Mouse (Mus musculus): ENCODE results near the gene Rpl18a. TPM values are rescaled to one million over a fixed set of nuclear protein-coding genes. Genes with fewer than 3 reads are reported as not detected.

Rpl18a gene
- polyA plus RNA-seq, 1 experiment, result 3,384 TPM

DNA sequence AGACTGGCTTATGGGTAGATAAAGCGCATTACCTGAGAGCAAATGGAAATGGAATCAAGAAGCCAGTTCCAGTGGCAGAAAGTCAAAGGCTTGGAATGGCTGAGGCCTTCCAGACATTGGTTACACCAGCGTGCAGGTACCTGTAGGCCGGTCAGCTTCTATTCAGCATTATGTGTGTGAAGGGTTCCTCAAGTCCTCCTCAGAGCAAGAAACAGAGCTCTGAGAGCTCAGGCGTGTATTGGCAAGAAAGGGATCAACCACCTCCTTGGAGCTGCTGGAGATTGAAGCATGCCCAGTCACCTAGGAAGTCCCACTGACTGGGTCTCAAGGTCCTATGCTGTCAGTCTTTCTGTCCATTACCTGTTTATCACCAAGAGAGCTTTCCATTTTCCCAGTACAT, 28.5 kb upstream of the Rpl18a start:
- no peak overlapping the region for H3K4me3 ChIP-seq (replicated peaks; ENCODE audit: extremely low read depth, low read depth, low read length)
- no peak for TF ChIP-seq CTCF (IDR thresholded peaks at IDR 0.05; ENCODE audit: insufficient read depth, low read length)
- no peak for TF ChIP-seq POLR2A (IDR thresholded peaks at IDR 0.05; ENCODE audit: borderline replicate concordance, extremely low read depth, low read depth, low read length)
- H3K4me1 ChIP-seq (ENCODE audit: control insufficient read depth, insufficient read depth, low read length), result no peaks in the 10 kb centered on the region
- 93% methylated on average over 4 of the region's 4 CpGs for WGBS
- no peak for DNase-seq

DNA sequence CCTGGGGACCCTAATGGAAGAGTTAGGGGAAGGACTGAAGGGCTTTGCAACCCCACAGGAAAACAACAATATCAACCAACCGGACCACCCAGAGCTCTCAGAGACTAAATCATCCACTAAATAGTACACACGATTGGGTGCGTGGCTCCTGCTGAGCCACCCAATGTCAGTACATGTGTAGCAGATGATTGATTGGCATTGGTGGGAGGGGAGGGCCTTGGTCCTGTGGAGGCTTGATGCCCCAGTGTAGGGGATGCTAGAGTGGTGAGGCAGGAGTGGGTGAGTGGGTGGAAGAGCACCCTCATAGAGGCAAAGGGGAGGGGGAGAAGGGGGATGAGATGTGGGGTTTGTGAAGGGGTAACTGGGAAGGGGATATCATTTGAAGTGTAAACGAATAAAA, 26.9 kb upstream of the Rpl18a start:
- no peak overlapping the region for H3K4me3 ChIP-seq (replicated peaks; ENCODE audit: extremely low read depth, low read depth, low read length)
- TF ChIP-seq CTCF (IDR thresholded peaks at IDR 0.05; ENCODE audit: insufficient read depth, low read length) (no peak), POLR2A (IDR thresholded peaks at IDR 0.05; ENCODE audit: borderline replicate concordance, extremely low read depth, low read depth, low read length) (no peak)
- DNase-seq, result no peak
- no peaks in the 10 kb centered on the region for H3K4me1 ChIP-seq (ENCODE audit: control insufficient read depth, insufficient read depth, low read length)
- WGBS, result 91% methylated on average over 4 of the region's 4 CpGs

DNA sequence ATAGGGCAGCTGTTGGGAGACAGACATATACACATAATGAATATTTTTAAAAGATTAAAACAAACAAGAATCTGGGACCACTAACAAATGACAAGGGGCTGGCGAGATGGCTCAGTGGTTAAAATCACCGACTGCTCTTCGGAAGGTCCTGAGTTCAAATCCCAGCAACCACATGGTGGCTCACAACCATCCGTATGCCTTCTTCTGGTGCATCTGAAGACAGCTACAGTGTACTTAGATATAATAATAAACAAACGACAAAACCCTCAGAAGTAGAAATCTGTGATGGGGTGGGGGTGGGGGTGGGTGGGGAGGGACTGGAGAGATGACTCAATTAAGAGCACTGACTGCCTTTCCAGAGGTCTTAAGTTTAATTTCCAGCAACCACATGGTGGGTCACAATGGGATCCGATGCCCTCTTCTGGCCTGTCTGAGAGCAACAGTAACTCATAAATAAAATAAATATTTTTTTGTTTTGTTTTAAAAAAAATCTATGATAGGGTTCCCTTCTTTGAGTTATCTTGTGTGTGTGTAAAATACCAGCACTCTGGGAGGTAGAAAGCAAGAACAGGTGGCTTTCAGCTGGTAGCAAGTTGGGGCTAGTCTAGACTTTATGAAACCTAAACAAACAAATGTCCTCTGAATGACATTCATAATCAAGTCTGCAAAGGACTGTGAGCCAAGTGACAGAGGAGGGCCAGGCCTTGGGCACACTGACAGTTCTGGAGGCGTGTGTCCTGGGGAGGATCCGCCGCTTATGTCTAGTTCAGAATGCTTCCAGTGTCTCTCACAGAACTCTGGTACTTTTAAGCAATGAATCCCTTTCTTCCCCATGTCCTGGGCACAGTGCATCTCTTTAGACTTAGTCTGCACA, 23.1 kb upstream of the Rpl18a start:
- H3K4me1 ChIP-seq (ENCODE audit: control insufficient read depth, insufficient read depth, low read length), result no peaks in the 10 kb centered on the region
- H3K4me3 ChIP-seq (replicated peaks; ENCODE audit: extremely low read depth, low read depth, low read length), result no peak overlapping the region
- WGBS, result 74% methylated on average over 9 of the region's 9 CpGs
- no peak for TF ChIP-seq CTCF (IDR thresholded peaks at IDR 0.05; ENCODE audit: insufficient read depth, low read length)
- no peak for TF ChIP-seq POLR2A (IDR thresholded peaks at IDR 0.05; ENCODE audit: borderline replicate concordance, extremely low read depth, low read depth, low read length)
- DNase-seq, result no peak

DNA sequence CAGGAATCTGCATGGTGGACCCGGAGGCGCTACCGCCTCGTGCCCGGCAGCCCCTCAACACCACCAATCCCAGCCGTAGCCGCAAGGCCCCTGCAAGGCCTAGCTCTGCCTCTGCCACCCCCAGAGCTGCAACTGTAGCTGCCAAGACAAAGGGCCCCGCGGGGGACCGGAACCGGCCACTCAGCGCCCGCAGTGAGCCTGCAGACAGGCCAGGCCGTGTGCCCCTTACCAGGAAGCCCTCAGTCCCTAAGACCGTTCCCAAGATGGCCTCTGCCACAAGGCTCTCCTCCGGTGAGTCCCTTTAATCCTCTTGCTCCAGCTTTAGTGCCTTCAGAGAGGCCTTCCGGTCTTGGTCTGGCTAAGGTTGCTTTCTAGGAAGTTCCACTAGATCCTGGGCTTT, 17.5 kb upstream of the Rpl18a start:
- Histone ChIP-seq H3K4me3 (replicated peaks; ENCODE audit: extremely low read depth, low read depth, low read length) (no peak overlapping the region), H3K4me1 (ENCODE audit: control insufficient read depth, insufficient read depth, low read length) (no peaks in the 10 kb centered on the region)
- TF ChIP-seq POLR2A (IDR thresholded peaks at IDR 0.05; ENCODE audit: borderline replicate concordance, extremely low read depth, low read depth, low read length) (no peak), CTCF (IDR thresholded peaks at IDR 0.05; ENCODE audit: insufficient read depth, low read length) (no peak)
- no peak for DNase-seq
- 94% methylated on average over 17 of the region's 17 CpGs for WGBS

DNA sequence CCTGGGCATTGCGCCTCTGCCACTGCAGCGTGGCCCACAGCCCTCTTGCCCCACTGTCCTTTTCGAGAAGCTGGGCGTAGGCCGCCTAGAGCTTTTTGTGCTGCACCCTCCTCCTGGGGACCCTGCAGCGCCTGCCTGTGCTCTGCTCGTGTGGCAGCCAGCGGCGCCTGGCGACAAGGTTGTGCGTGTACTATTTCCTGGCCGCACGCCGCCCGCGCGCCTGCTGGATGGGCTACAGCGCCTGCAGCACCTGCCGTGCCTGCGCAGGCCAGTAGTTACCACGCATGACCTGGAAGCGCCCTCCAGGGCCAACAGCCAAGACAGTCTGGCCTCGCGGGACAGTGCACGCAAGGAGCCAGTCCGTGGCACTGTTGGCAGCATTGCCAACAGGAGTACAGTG, 16.3 kb upstream of the Rpl18a start:
- no peak for DNase-seq
- TF ChIP-seq POLR2A (IDR thresholded peaks at IDR 0.05; ENCODE audit: borderline replicate concordance, extremely low read depth, low read depth, low read length) (no peak), CTCF (IDR thresholded peaks at IDR 0.05; ENCODE audit: insufficient read depth, low read length) (no peak)
- Histone ChIP-seq H3K4me1 (ENCODE audit: control insufficient read depth, insufficient read depth, low read length) (no peaks in the 10 kb centered on the region), H3K4me3 (replicated peaks; ENCODE audit: extremely low read depth, low read depth, low read length) (no peak overlapping the region)
- 93% methylated on average over 26 of the region's 26 CpGs for WGBS

DNA sequence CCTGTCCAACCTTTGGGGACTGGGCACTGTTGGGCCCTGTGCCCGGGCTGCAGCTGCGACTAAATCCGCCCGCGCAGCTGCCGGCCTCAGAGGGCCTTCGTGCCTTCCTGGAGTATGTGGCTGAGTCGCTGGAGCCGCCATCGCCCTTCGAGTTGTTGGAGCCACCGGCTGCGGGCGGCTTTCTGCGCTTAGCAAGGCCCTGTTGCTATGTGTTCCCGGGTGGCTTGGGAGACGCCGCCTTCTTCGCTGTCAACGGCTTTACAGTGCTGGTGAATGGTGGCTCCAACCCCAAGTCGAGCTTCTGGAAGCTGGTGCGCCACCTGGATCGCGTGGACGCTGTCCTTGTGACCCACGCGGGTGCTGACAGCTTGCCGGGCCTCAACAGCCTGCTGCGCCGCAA, 15.7 kb upstream of the Rpl18a start:
- TF ChIP-seq POLR2A (IDR thresholded peaks at IDR 0.05; ENCODE audit: borderline replicate concordance, extremely low read depth, low read depth, low read length) (no peak), CTCF (IDR thresholded peaks at IDR 0.05; ENCODE audit: insufficient read depth, low read length) (no peak)
- DNase-seq, result no peak

DNA sequence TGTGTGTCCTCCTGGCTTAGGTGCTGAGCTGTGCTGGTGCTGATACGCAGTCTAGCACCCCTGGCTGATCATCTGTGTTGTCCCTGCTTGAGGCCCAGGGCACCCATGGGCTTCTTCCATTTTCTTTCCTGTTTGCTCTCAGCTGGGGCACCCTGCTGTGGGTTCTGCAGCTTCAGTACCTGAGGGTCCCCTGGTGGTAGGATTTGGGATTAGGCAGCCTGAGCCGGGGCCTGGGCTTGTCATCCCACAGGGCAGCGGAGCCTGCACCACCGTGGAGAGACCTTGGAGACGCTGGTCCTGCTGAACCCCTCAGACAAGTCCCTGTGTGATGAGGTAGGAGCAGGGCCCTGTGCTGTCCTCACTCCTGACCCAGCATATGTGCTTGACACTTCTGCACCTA, 14.4 kb upstream of the Rpl18a start:
- TF ChIP-seq POLR2A (IDR thresholded peaks at IDR 0.05; ENCODE audit: borderline replicate concordance, extremely low read depth, low read depth, low read length) (no peak), CTCF (IDR thresholded peaks at IDR 0.05; ENCODE audit: insufficient read depth, low read length) (0 out of 2 replicates have a peak, but pooled peaks have one; percentile 4)
- peaks cover 3% of the 10 kb centered on the region; the same call in 1 of the 2 replicates for H3K4me1 ChIP-seq (ENCODE audit: control insufficient read depth, insufficient read depth, low read length)
- WGBS, result 71% methylated on average over 5 of the region's 5 CpGs
- DNase-seq, result no peak
- H3K4me3 ChIP-seq (replicated peaks; ENCODE audit: extremely low read depth, low read depth, low read length), result no peak overlapping the region

More for the DNA sequence above, 15.7 kb upstream of the Rpl18a start:
- 92% methylated on average over 30 of the region's 30 CpGs for WGBS
- H3K4me1 ChIP-seq (ENCODE audit: control insufficient read depth, insufficient read depth, low read length), result no peaks in the 10 kb centered on the region
- no peak overlapping the region for H3K4me3 ChIP-seq (replicated peaks; ENCODE audit: extremely low read depth, low read depth, low read length)

DNA sequence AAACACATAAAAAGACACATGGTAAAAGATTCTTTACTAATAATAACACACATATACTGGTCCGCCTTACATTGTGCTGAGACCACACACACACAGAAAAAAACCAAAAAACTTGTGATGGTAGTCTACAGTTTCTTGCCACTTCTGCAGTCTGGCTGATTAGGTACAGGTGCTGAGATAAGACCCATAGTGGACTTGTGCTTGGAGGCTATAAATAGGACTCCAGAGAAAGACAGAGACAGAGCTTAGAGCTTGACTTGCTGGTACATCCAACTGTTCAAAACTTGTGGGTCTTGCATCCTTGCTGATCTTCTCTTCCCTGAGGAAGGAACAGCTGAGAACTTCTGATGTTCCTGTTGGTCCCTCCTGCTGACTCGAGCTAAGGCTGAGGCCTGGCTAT, 10.3 kb upstream of the Rpl18a start:
- no peak for DNase-seq
- Histone ChIP-seq H3K4me1 (ENCODE audit: control insufficient read depth, insufficient read depth, low read length) (peaks cover 11% of the 10 kb centered on the region; the same call in 1 of the 2 replicates), H3K4me3 (replicated peaks; ENCODE audit: extremely low read depth, low read depth, low read length) (no peak overlapping the region)
- TF ChIP-seq CTCF (IDR thresholded peaks at IDR 0.05; ENCODE audit: insufficient read depth, low read length), result no peak
- no peak for TF ChIP-seq POLR2A (IDR thresholded peaks at IDR 0.05; ENCODE audit: borderline replicate concordance, extremely low read depth, low read depth, low read length)
- 88% methylated on average over 2 of the region's 2 CpGs for WGBS

DNA sequence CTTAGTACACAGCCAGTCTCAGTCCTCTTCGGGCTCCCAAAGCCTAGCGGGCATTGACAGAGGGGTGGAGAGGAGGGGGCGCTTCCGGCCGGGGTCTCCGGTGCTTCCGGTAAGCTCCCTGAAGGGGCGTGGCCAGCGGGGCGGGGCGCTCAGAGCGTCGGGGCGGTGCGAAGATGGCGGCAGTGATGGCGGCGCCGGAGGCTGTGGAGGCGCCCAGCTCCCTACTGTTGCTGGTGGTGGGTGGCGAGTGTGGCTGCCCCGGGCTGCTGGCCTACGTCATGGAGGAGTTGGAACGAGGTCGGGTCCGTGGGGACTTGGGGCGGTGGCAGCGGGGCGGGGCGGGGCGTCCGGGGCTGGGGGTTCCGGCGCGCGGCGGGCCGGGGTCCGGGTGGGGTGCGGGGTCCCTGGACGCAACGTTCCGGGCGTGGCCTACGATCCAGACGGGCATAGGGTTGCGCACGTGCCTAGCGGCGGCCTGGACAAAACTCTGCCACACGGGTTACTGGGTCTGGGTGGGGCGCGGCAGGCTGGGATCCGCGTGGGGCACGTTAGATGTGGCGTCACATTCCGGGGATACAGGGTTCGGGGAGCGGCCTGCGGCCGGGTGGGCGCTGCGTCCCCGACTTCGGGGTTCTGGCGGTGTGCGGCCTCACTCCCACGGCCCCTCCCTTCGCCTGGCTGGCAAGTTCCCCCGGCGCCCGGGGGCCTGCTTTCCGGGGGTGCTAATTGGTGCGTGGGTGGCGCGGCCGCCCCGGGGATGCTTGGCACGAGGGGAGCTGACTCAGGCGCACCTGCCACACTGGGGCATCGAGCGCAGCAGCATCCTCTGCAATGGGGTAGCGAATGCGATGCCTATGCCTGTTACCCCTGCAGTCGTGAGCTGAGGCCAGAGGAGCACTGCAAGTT, 8.9 kb upstream of the Rpl18a start, which contains the start of gene Map1s:
Gene Map1s (plus strand): TSS at position 102 of the 906 bp plus-strand sequence.
- TF ChIP-seq CTCF (IDR thresholded peaks at IDR 0.05; ENCODE audit: insufficient read depth, low read length), result no peak
- peak; percentile 56 for TF ChIP-seq POLR2A (IDR thresholded peaks at IDR 0.05; ENCODE audit: borderline replicate concordance, extremely low read depth, low read depth, low read length)
- DNase-seq, result peak; percentile 65
- Histone ChIP-seq H3K4me3 (replicated peaks; ENCODE audit: extremely low read depth, low read depth, low read length) (peak within 1 kb of the TSS; percentile 63), H3K4me1 (ENCODE audit: control insufficient read depth, insufficient read depth, low read length) (peaks cover 11% of the 10 kb centered on the region; the same call in 1 of the 2 replicates)
- WGBS, result 2% methylated on average over 86 of the region's 86 CpGs

Data from lung, adult 2 months (tissue).